Mouse (Mus musculus): Measurements from ENCODE around the gene Plxna4. TPM values are rescaled to one million over a fixed set of nuclear protein-coding genes. Genes with fewer than 3 reads are reported as not detected.

Gene Plxna4
- total RNA-seq, 2 experiments from 2014 or later: 0.04 TPM; not detected in 1

GRCm38 (mm10) chr6:32409625-32410024 is 178.4 kb downstream of the Plxna4 start:
- ATAC-seq (ENCODE audit: poor library complexity, severe bottlenecking): no peak

- no peak for ATAC-seq (ENCODE audit: poor library complexity, severe bottlenecking)
Observed at GRCm38 (mm10) chr6:32407574-32408185, 180.3 kb downstream of the Plxna4 start.

GRCm38 (mm10) chr6:32406316-32407095 is 181.5 kb downstream of the Plxna4 start:
- ATAC-seq (ENCODE audit: poor library complexity, severe bottlenecking): no peak

GRCm38 (mm10) chr6:32402560-32403235 is 185.3 kb downstream of the Plxna4 start:
- no peak for ATAC-seq (ENCODE audit: poor library complexity, severe bottlenecking)

GRCm38 (mm10) chr6:32398261-32398660 is 189.7 kb downstream of the Plxna4 start:
- ATAC-seq (ENCODE audit: poor library complexity, severe bottlenecking): no peak

GRCm38 (mm10) chr6:32397133-32397730 is 190.8 kb downstream of the Plxna4 start:
- no peak for ATAC-seq (ENCODE audit: poor library complexity, severe bottlenecking)

- no peak for ATAC-seq (ENCODE audit: poor library complexity, severe bottlenecking)
Observed at GRCm38 (mm10) chr6:32395415-32395814, 192.6 kb downstream of the Plxna4 start.

GRCm38 (mm10) chr6:32392262-32392661 is 195.7 kb downstream of the Plxna4 start:
- ATAC-seq (ENCODE audit: poor library complexity, severe bottlenecking): no peak

GRCm38 (mm10) chr6:32388276-32388675 is 199.7 kb downstream of the Plxna4 start:
- no peak for ATAC-seq (ENCODE audit: poor library complexity, severe bottlenecking)

- no peak for ATAC-seq (ENCODE audit: poor library complexity, severe bottlenecking)
Observed at GRCm38 (mm10) chr6:32386915-32387314, 201.1 kb downstream of the Plxna4 start.

GRCm38 (mm10) chr6:32384937-32385336 is 203.1 kb downstream of the Plxna4 start:
- no peak for ATAC-seq (ENCODE audit: poor library complexity, severe bottlenecking)

- no peak for ATAC-seq (ENCODE audit: poor library complexity, severe bottlenecking)
Observed at GRCm38 (mm10) chr6:32384423-32384822, 203.6 kb downstream of the Plxna4 start.

- ATAC-seq (ENCODE audit: poor library complexity, severe bottlenecking): no peak
Observed at GRCm38 (mm10) chr6:32381516-32381915, 206.5 kb downstream of the Plxna4 start.

GRCm38 (mm10) chr6:32377181-32377580 is 210.8 kb downstream of the Plxna4 start:
- ATAC-seq (ENCODE audit: poor library complexity, severe bottlenecking): no peak

GRCm38 (mm10) chr6:32373931-32374361 is 214.0 kb downstream of the Plxna4 start:
- ATAC-seq (ENCODE audit: poor library complexity, severe bottlenecking): no peak

GRCm38 (mm10) chr6:32369092-32369491 is 218.9 kb downstream of the Plxna4 start:
- ATAC-seq (ENCODE audit: poor library complexity, severe bottlenecking): no peak

GRCm38 (mm10) chr6:32368408-32368807 is 219.6 kb downstream of the Plxna4 start:
- ATAC-seq (ENCODE audit: poor library complexity, severe bottlenecking): no peak

GRCm38 (mm10) chr6:32364933-32365332 is 223.1 kb downstream of the Plxna4 start:
- ATAC-seq (ENCODE audit: poor library complexity, severe bottlenecking): no peak

- ATAC-seq (ENCODE audit: poor library complexity, severe bottlenecking): no peak
Observed at GRCm38 (mm10) chr6:32363489-32364068, 224.4 kb downstream of the Plxna4 start.

- no peak for ATAC-seq (ENCODE audit: poor library complexity, severe bottlenecking)
Observed at GRCm38 (mm10) chr6:32362421-32362820, 225.6 kb downstream of the Plxna4 start.

- ATAC-seq (ENCODE audit: poor library complexity, severe bottlenecking): no peak
Observed at GRCm38 (mm10) chr6:32359675-32360074, 228.3 kb downstream of the Plxna4 start.
